Mouse (Mus musculus): ENCODE data around the gene Ros1. TPM values are rescaled to one million over a fixed set of nuclear protein-coding genes. Genes with fewer than 3 reads are reported as not detected.

Ros1 gene
- total RNA-seq, 2 experiments from 2014 or later: 0.16 TPM

DNA sequence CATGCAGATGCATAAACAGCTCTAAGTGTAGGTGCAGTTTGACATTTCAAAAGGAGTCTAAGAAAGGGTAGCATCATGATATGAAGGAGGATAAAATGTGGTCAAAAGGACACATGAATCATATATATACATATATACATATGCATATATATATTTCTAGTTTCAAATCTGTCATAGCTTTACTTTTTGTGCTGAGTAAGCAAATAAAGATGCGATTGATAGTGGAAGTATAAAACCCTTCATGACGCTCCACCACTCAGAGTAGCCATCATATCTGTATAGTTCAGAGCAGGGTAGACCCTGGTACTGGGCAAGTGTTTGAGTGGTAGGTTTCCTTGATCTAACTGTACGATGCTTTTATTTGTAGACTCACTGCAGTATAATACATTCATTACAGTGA, 35.3 kb downstream of the Ros1 start:
- no peak for DNase-seq

- DNase-seq: no peak
Measured at GRCm38 (mm10) chr10:52133354-52134074, 61.5 kb downstream of the Ros1 start.

DNA sequence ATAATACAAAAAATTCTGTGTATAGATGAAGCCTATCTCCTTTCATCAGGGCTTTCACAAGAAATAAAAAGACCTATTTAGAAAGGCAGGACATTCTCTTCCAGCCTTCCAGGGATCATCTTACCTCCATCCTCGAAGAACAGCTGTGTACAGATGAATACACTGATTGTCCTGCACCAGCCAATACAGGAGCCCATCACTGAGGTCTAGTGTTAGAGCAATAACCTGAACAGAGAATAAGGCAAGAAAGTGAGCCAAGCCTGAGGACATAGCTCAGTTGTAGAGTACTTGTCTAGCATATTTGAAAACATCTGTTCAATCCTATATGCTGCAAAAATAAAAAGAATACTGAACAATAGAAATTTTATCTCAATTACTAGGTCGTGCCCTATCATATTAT, 64.3 kb downstream of the Ros1 start:
- DNase-seq: no peak

DNA sequence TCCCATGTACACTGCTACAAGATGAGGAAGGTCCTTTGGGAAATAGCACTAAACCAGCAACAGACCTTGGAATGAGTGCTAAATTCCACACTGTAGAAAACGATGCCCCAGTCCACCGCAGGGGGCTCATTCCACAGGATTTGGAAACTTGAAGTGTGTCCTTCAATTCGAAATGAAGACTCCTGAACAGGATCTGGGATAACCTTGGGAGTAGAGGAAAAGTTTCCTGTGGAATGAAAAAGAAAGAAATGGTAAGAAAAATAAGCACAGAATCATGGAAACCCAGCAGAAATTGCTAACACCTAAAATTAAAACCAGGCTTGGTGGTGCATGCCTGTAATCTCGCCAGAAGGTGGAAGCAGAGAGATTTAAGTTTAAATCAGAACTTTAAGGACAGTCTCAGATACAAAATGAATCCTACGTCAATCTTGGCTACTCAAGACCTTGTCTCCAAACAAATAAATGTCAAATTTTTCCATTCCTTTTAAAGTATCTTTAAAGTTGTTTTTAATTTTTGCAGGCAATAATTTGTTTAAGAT, 66.1 kb downstream of the Ros1 start:
- DNase-seq: no peak

GRCm38 (mm10) chr10:52106164-52106757, 88.8 kb downstream of the Ros1 start:
- DNase-seq: no peak

DNA sequence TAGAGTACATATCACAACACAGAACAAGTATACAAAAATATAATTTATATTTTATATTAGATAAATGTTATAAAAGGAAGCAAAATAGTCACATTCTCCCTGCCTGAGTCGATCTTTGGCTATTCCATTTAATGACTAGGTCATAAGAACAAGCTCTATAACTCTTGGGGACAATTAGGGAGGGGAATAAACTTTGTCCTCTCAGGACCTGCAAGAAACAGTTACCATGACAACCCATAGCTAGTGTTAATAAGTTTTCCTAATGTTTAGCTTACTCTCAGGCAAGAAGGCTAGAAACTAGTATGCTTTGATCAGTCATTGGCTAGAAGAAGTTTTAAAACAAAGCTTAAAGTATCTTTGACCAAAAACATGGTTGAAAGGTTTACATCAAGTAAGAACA, 93.8 kb downstream of the Ros1 start:
- DNase-seq: no peak

GRCm38 (mm10) chr10:52092181-52092580, 102.9 kb downstream of the Ros1 start:
- no peak for DNase-seq

- no peak for DNase-seq
Measured at GRCm38 (mm10) chr10:52086681-52087080, 108.4 kb downstream of the Ros1 start.

DNA sequence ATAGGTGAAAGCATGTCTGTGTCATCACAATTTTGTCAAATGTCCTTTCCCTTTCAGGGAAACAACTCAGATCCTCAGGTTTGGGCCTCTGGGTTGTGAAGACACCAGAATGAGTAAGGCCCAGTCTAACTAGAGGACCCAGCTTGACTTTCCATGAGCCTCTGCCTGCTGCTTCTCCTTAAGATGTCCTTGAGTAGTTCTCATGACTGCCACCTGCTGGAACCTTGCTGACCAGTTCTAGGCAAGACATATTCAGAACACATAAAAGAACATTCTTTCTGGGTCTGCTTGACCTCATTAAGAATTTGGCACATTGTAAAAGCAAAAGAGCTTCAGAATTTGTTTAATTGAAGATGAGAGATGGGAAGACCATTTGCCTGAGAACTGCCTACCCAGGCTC, 122.6 kb downstream of the Ros1 start:
- peak; percentile 56 for DNase-seq

DNA sequence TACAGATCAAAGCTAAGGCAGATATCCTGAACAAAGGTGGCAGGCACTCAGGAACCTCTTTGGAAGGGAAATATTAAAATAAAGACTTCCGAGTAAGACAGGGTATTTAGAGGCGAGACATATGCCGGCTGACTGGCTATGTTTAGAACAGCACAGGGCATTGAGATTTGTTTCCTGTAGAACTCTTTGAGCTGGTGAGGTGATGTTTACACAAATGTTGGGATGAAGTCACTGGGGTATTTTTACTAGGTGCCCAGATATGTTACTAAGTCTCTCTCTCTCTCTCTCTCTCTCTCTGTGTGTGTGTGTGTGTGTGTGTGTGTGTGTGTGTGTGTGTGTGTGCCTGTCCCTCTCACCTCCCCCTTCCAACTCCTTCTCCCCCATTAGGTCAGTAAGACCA, 146.8 kb downstream of the Ros1 start:
- DNase-seq: no peak

DNA sequence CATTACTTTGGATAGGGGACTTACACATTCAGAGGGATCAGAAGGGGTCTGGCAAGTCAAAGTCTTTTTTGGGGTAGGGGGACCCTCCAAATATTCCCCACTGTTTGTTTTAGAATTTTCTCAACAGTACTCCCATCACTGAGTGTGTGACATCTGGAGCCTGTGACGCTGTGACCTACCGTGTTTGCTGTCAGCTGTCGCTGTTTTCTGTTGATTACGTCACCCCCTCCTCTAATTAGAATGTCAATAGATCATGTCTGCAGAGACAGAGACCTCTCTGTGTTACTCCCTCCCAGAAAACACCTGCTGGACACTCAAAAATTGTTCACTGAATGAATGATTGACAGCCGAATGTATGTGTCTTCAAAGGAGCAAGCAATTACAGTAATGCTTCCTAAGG, 152.0 kb downstream of the Ros1 start:
- DNase-seq: no peak

- DNase-seq: no peak
Measured at GRCm38 (mm10) chr10:52039392-52039791, 155.7 kb downstream of the Ros1 start.

- DNase-seq: no peak
Measured at GRCm38 (mm10) chr10:52033729-52034128, 161.3 kb downstream of the Ros1 start.

DNA sequence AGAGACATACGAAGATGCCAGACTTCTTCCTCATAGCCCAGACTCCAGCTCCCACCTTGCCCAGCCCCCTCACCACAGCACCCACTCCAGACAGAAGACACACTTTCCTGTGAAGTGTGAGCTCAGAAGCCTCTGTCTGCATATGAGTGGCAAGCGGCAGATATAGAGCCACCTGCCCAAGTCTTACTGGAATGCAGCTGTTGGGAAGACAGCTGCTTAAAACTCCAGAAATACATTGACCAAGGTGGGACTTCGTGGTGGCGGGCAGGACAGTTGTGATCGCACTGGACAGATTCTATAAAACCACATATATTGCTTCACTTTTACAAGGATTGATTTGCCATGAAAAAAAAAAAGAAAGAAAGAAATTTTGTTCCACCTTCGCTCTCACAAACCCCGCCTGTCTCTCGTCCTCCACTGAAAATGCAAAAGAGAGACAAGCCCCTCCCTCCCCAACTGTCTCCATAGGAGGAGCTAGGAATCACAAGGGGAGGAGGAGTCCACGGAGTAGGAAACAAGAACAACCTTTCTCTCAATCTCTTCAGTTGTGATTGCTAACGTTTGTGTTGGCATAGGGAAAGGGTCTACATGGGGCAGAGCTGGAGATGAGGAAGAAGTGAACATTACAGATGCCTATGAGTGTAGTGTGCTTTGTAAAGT, 165.5 kb downstream of the Ros1 start:
- no peak for DNase-seq

DNA sequence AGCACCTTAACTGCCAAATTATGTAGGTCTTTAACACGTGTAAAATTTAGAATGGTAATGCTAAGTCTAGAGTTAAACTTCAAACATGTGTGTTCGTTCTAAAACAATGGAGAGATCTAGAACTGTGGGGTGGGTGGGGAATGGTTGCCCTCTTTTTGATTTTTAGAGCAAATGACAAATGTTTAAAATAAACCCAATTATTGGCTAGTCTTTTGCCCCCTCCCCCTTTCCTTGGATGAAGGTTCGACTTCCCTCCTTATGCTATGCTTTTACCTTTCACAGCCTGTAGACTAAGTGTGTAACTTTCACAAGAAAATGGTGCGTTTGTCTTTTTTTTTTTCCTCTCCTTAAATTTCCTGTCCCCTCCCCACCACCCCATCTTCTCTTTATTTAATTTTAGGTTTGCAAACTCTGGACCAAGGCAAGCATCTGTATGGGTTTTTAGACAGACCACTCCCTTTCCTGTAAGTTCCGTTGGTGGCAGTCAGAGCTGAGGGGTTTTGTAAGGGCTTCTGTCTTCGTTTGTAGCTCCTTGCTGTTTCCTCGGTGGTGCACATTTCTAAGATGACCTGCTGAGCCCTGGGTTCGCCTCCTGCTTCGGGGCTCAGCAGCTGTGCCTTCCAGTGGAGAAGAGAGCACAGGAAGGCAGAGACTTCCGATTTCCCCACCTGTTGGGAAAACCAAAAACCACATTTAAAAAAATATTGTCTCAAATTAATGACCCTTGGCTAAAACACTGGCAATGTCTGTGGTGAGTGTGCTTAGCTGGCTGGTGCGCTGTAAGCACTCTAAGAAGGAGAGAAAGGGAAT, 166.3 kb downstream of the Ros1 start:
- no peak for DNase-seq

DNA sequence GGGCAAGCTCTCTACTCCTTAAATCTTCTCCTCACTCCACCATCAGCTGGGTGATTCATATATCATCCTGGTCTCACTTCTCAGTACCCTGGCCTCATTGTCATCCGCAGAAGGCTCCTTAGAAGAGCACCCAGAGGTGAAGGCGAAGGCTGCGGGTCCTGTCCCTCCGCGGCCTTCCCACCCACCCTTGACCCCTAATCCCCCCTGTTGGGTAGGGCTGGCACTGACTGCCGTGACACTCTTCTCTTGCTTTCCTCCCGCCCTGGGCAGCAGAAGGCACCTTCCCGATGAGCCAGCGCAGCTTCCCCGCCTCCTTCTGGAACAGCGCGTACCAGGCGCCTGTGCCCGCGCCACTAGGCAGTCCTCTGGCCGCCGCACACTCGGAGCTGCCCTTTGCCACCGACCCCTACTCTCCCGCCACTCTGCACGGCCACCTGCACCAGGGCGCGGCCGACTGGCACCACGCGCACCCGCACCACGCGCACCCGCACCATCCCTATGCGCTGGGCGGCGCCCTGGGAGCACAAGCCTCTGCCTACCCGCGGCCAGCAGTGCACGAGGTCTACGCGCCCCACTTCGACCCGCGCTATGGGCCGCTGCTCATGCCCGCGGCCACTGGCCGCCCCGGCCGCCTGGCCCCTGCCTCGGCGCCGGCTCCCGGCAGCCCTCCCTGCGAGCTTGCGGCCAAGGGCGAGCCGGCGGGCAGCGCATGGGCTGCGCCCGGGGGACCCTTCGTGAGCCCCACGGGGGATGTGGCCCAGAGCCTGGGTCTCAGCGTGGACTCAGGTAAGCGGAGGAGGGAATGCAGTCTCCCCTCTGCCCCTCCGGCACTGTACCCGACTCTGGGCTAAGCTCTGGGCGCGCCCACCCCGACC, 167.6 kb downstream of the Ros1 start:
- DNase-seq: peak; percentile 39

GRCm38 (mm10) chr10:52025821-52026220, 169.2 kb downstream of the Ros1 start:
- DNase-seq: no peak

DNA sequence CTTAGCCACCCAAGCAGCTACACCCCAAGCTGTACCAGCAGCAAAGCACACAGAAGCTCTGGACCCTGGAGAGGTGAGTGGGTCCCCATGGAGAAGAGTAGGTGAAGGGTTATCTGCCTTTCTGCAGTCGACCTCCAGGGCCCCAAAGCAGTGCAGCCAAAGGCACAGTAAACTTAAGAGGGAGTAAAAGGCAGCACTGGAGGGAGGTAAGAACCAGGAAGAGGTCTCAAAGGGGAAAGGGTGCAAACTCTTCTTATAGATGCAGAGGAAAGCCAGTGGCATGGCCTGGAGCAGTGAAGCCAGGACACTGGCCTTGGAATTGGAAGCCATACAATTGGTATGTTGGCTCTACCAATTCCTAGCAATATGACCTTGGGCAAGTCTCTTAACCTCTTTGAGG, 169.8 kb downstream of the Ros1 start:
- no peak for DNase-seq

DNA sequence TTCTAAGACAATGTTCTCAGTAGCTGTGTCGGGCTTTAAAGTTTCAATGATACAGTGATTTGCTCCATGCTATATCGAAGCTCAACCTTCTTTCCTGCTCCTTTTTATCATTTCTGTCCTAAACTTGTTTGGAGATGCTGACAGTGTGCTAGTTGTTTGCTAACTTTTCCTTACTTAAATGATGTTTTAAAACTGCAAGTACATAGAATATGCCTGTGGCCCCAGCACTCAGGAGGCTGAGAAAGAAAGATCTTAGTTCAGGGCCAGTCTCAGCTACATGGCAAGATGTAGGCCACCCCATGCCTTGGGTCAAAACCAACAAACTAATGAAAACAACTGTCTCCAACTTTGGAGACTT, 171.0 kb downstream of the Ros1 start:
- DNase-seq: no peak

GRCm38 (mm10) chr10:52023213-52024052, 171.6 kb downstream of the Ros1 start:
- DNase-seq: no peak

Data from gastrocnemius, postnatal 10 days (tissue).